Mouse (Mus musculus): ENCODE measurements around the gene Ap1g1.

- TF ChIP-seq CTCF (IDR thresholded peaks at IDR 0.05; ENCODE audit: low read depth, low read length) (no peak), POLR2A (IDR thresholded peaks at IDR 0.05; ENCODE audit: borderline replicate concordance, low read depth, low read length) (no peak)
Observed at GRCm38 (mm10) chr8:109864798-109865197, 86.4 kb downstream of the Ap1g1 start.
